Mouse (Mus musculus) bone marrow macrophage, adult 2 months (primary cell): ENCODE results near the gene Optn.

Experiments
- CTCF ChIP-seq: IDR thresholded peaks from 2 replicates; pipeline ENCODE4 v1.5.1; 2012; ENCODE audit warnings: low read depth, mild to moderate bottlenecking, low read length, moderate library complexity
- POLR2A ChIP-seq: IDR thresholded peaks from 2 replicates; pipeline ENCODE4 v1.6.1; 2012; ENCODE audit warnings: mild to moderate bottlenecking, low read depth, low read length, borderline replicate concordance

DNA sequence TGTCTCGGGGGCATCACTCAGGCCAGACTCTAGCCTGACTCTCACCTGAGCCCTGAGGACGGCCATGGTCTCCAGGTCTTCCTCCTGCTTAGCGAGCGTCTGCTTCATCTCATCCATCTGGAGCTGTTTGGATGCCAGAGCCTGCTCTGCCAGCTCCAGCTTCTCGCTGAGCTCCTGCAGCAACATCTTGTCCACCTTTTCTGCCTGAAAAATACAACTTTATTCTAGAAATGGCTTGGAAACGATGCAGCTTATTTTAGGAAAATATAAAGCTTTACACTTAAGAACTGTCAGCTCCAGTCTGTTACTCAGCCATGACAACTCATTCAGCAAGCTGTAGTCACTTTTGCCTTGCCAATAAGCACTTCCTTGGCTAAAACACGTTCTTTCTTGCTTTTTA, 32.6 kb downstream of the Optn start:
- TF ChIP-seq CTCF (no peak), POLR2A (no peak)
